Mouse (Mus musculus) MEL (cell line): ENCODE measurements around the gene H2-Q10. TPM values are rescaled to one million over a fixed set of nuclear protein-coding genes. Genes with fewer than 3 reads are reported as not detected.

Experiments used
- DNase-seq: peaks from one replicate; pipeline ENCODE4 v3.0.0; 2011; ENCODE audit warnings: low read depth, low spot score
- H3K27ac ChIP-seq: 2 replicates; pipeline ENCODE4 v1.5.1; 2012; ENCODE audit warnings: low read depth, mild to moderate bottlenecking, control low read depth, low read length, moderate library complexity; ENCODE audit not compliant: control insufficient read depth
- H3K27me3 ChIP-seq, 2 experiments: fragments of 150-350 bp in 1 of 2; sonication (generic) in 1 of 2; 2 replicates each; pipeline ENCODE4 v1.6.1; 2012; ENCODE audit warnings: low read length in 2 of 2, mild to moderate bottlenecking in 2 of 2, improper control_type of control experiment in 1 of 2, moderate library complexity in 1 of 2; ENCODE audit not compliant: insufficient read depth in 2 of 2, control insufficient read depth in 1 of 2
- H3K36me3 ChIP-seq, 2 experiments: 2 replicates each; pipeline ENCODE4 v1.6.1; 2012 to 2014; ENCODE audit warnings: low read length in 2 of 2, improper control_type of control experiment in 1 of 2, inconsistent platforms in 1 of 2, mild to moderate bottlenecking in 1 of 2; ENCODE audit not compliant: insufficient read depth in 2 of 2, control insufficient read depth in 1 of 2
- H3K4me1 ChIP-seq, 2 experiments: fragments of 150-350 bp in 1 of 2; sonication (generic) in 1 of 2; 2 replicates each; pipeline ENCODE4 v1.6.1; 2012; ENCODE audit warnings: low read length in 2 of 2, improper control_type of control experiment in 1 of 2, mild to moderate bottlenecking in 1 of 2; ENCODE audit not compliant: insufficient read depth in 2 of 2, control insufficient read depth in 1 of 2
- H3K4me3 ChIP-seq, 2 experiments: fragments of 150-350 bp in 1 of 2; sonication (generic) in 1 of 2; 2 replicates each; pipeline ENCODE4 v1.5.1; 2012; ENCODE audit warnings: low read depth in 2 of 2, low read length in 2 of 2, mild to moderate bottlenecking in 2 of 2, moderate library complexity in 2 of 2, control low read depth in 1 of 2, improper control_type of control experiment in 1 of 2; ENCODE audit not compliant: control insufficient read depth in 1 of 2, insufficient read depth in 1 of 2
- H3K79me2 ChIP-seq: 2 replicates; pipeline ENCODE4 v1.6.1; 2012; ENCODE audit warnings: mild to moderate bottlenecking, low read length, moderate library complexity; ENCODE audit not compliant: control insufficient read depth, poor library complexity, insufficient read depth
- H3K9ac ChIP-seq: 2 replicates; pipeline ENCODE4 v1.6.1; 2012; ENCODE audit warnings: low read depth, mild to moderate bottlenecking, control low read depth, low read length, moderate library complexity; ENCODE audit not compliant: control insufficient read depth, poor library complexity, severe bottlenecking
- H3K9me3 ChIP-seq: fragments of 150-350 bp; sonication (generic); replicated peaks from 2 replicates; pipeline ENCODE4 v1.6.1; 2012; ENCODE audit warnings: mild to moderate bottlenecking, low read length, improper control_type of control experiment, moderate library complexity; ENCODE audit not compliant: insufficient read depth
- BHLHE40 ChIP-seq: IDR thresholded peaks from 2 replicates; pipeline ENCODE4 v1.6.1; 2012; ENCODE audit warnings: low read depth, mild to moderate bottlenecking, inconsistent platforms, low read length, improper control_type of control experiment, borderline replicate concordance
- CHD1 ChIP-seq: IDR thresholded peaks from 2 replicates; pipeline ENCODE4 v1.6.1; 2012; ENCODE audit warnings: low read depth, mild to moderate bottlenecking, inconsistent platforms, low read length, improper control_type of control experiment
- CHD2 ChIP-seq: IDR thresholded peaks from 2 replicates; pipeline ENCODE4 v1.6.1; 2011; ENCODE audit warnings: low read length, improper control_type of control experiment
- E2F4 ChIP-seq: IDR thresholded peaks from 2 replicates; pipeline ENCODE4 v1.6.1; 2011; ENCODE audit warnings: low read depth, low read length, improper control_type of control experiment, borderline replicate concordance
- ELF1 ChIP-seq: IDR thresholded peaks from 2 replicates; pipeline ENCODE4 v1.6.1; 2014; ENCODE audit warnings: low read depth, mild to moderate bottlenecking, inconsistent platforms, low read length, improper control_type of control experiment, moderate library complexity
- EP300 ChIP-seq, 2 experiments: IDR thresholded peaks; 2 replicates each; pipeline ENCODE4 v1.6.1; 2011; ENCODE audit warnings: improper control_type of control experiment in 2 of 2, low read length in 2 of 2, low read depth in 1 of 2, mild to moderate bottlenecking in 1 of 2
- HCFC1 ChIP-seq: IDR thresholded peaks from 2 replicates; pipeline ENCODE4 v1.6.1; 2012; ENCODE audit warnings: low read depth, mild to moderate bottlenecking, inconsistent platforms, low read length, improper control_type of control experiment, moderate library complexity
- MAZ ChIP-seq: IDR thresholded peaks from 2 replicates; pipeline ENCODE4 v1.6.1; 2012; ENCODE audit warnings: low read depth, mild to moderate bottlenecking, inconsistent platforms, low read length, improper control_type of control experiment
- MXI1 ChIP-seq: IDR thresholded peaks from 2 replicates; pipeline ENCODE4 v1.6.1; 2011; ENCODE audit warnings: mild to moderate bottlenecking, low read depth, low read length, improper control_type of control experiment
- MYC ChIP-seq: IDR thresholded peaks from 2 replicates; pipeline ENCODE4 v1.6.1; 2011; ENCODE audit warnings: low read depth, mild to moderate bottlenecking, low read length, improper control_type of control experiment, moderate library complexity
- NELFE ChIP-seq: IDR thresholded peaks from 2 replicates; pipeline ENCODE4 v1.6.1; 2011; ENCODE audit warnings: low read depth, low read length, improper control_type of control experiment
- NRF1 ChIP-seq: IDR thresholded peaks from 2 replicates; pipeline ENCODE4 v1.6.1; 2014; ENCODE audit warnings: low read depth, mild to moderate bottlenecking, inconsistent platforms, low read length, improper control_type of control experiment, moderate library complexity; ENCODE audit not compliant: poor library complexity, insufficient read depth, severe bottlenecking
- POLR2A ChIP-seq, 2 experiments: IDR thresholded peaks; 2 replicates each; pipeline ENCODE4 v1.6.1; 2011 to 2012; ENCODE audit warnings: low read length in 2 of 2, mild to moderate bottlenecking in 2 of 2, control low read depth in 1 of 2, improper control_type of control experiment in 1 of 2, low read depth in 1 of 2, moderate library complexity in 1 of 2; ENCODE audit not compliant: control insufficient read depth in 1 of 2, insufficient read depth in 1 of 2, poor library complexity in 1 of 2
- POLR2AphosphoS2 ChIP-seq: IDR thresholded peaks from 2 replicates; pipeline ENCODE4 v1.6.1; 2011; ENCODE audit warnings: low read length, improper control_type of control experiment
- POLR2AphosphoS5 ChIP-seq: IDR thresholded peaks from 2 replicates; pipeline ENCODE4 v1.6.1; 2012; ENCODE audit warnings: low read depth, borderline replicate concordance, mild to moderate bottlenecking, inconsistent platforms, low read length, moderate library complexity, mixed read lengths
- RAD21 ChIP-seq: IDR thresholded peaks from 2 replicates; pipeline ENCODE4 v1.6.1; 2011; ENCODE audit warnings: mild to moderate bottlenecking, low read depth, low read length, improper control_type of control experiment
- RCOR1 ChIP-seq: IDR thresholded peaks from 2 replicates; pipeline ENCODE4 v1.6.1; 2012; ENCODE audit warnings: low read depth, mild to moderate bottlenecking, inconsistent platforms, low read length, improper control_type of control experiment
- SIN3A ChIP-seq: IDR thresholded peaks from 2 replicates; pipeline ENCODE4 v1.6.1; 2012; ENCODE audit warnings: low read length, improper control_type of control experiment, inconsistent platforms
- SMC3 ChIP-seq: IDR thresholded peaks from 2 replicates; pipeline ENCODE4 v1.6.1; 2011; ENCODE audit warnings: low read depth, low read length, improper control_type of control experiment
- USF1 ChIP-seq: IDR thresholded peaks from 2 replicates; pipeline ENCODE4 v1.6.1; 2014; ENCODE audit warnings: low read depth, mild to moderate bottlenecking, inconsistent platforms, low read length, improper control_type of control experiment, moderate library complexity
- ZC3H11A ChIP-seq: IDR thresholded peaks from 2 replicates; pipeline ENCODE4 v1.6.1; 2012; ENCODE audit warnings: low read depth, mild to moderate bottlenecking, inconsistent platforms, low read length, improper control_type of control experiment
- ZKSCAN1 ChIP-seq: IDR thresholded peaks from 2 replicates; pipeline ENCODE4 v1.6.1; 2012; ENCODE audit warnings: low read depth, mild to moderate bottlenecking, inconsistent platforms, low read length, improper control_type of control experiment, moderate library complexity
- polyA plus RNA-seq, 2 experiments: library from polyadenylated mRNA; stranded (reverse) in 1 of 2; unstranded in 1 of 2; fragments of >175 nt in 1 of 2; fragments of >200 nt in 1 of 2; gene quantifications; 2 replicates each; pipeline versions ENCODE4 v1.2.1 to v1.2.4; 2012; ENCODE audit warnings: low replicate concordance in 2 of 2, low read depth in 1 of 2; ENCODE audit not compliant: insufficient read length in 2 of 2, insufficient read depth in 1 of 2, missing spikeins in 1 of 2
- total RNA-seq: library from RNA; depleted of rRNA; stranded (reverse); fragments of 300-350 nt; gene quantifications from 2 replicates; pipeline ENCODE4 v1.2.3, GENCODE M21; 2012

The H2-Q10 gene
- total and polyA plus RNA-seq, 3 experiments = 0.15 to 8.9 TPM; not detected in 1

- Histone ChIP-seq H3K79me2 (peaks cover 2% of the 10 kb centered on the region; the same call in 1 of the 2 replicates), H3K9ac (peak within 1 kb of the TSS; percentile 83), H3K9me3 (no peaks in the 10 kb centered on the region), H3K27ac (peak within 1 kb of the TSS; percentile 26), H3K27me3 (no peaks in the 10 kb centered on the region), H3K4me3 (peak within 1 kb of the TSS; percentile 69 to 79), H3K4me1 (peaks cover 0 to 5% of the 10 kb centered on the region in 2 experiments; a peak in 2 of 4 replicates), H3K36me3 (no peaks in the 10 kb centered on the region)
- TF ChIP-seq CHD2 = peak; percentile 26; the same call in 1 of the 2 replicates
- TF ChIP-seq POLR2AphosphoS5 = no peak
- TF ChIP-seq NRF1 = peak; percentile 77
- no peak for TF ChIP-seq ZC3H11A
- no peak for TF ChIP-seq RCOR1
- TF ChIP-seq SMC3 = no peak
- no peak for TF ChIP-seq BHLHE40
- peak; percentile 95 for TF ChIP-seq E2F4
- TF ChIP-seq MAZ = peak; percentile 70; the same call in 1 of the 2 replicates
- TF ChIP-seq NELFE = peak; percentile 33
- TF ChIP-seq HCFC1 = peak; percentile 79
- TF ChIP-seq SIN3A = peak; percentile 82; the same call in 1 of the 2 replicates
- TF ChIP-seq EP300 (IDR thresholded peaks at IDR 0.05; ENCODE audit: low read depth in 1 of 2, low read length in 2 of 2) = no peak
- peak; percentile 59; the same call in 1 of the 2 replicates for TF ChIP-seq MXI1
- peak; percentile 93 for TF ChIP-seq ELF1
- peak; percentile 49 to 52; a peak in 1 of 4 replicates for TF ChIP-seq POLR2A (IDR thresholded peaks at IDR 0.05; ENCODE audit: control insufficient read depth in 1 of 2, insufficient read depth in 1 of 2, low read depth in 1 of 2, low read length in 2 of 2, poor library complexity in 1 of 2)
- TF ChIP-seq RAD21 = no peak
- DNase-seq = peak; percentile 99
Observed at GRCm38 (mm10) chr17:35516652-35517500, 47.0 kb downstream of the H2-Q10 start, which contains the start of the genes Tcf19 and Cchcr1. TSS of gene Tcf19 (minus strand) at chr17:35516824. TSS of gene Cchcr1 (plus strand) at chr17:35517100.

GRCm38 (mm10) chr17:35517526-35517925 lies 47.6 kb downstream of the H2-Q10 start:
- no peak for TF ChIP-seq USF1
- TF ChIP-seq POLR2AphosphoS2 = no peak
- TF ChIP-seq MYC = no peak
- no peak for TF ChIP-seq CHD1
- no peak for TF ChIP-seq ZKSCAN1
- Histone ChIP-seq H3K27me3 (no peaks in the 10 kb centered on the region), H3K9ac (peak overlapping the region; percentile 83), H3K79me2 (peaks cover 2% of the 10 kb centered on the region; the same call in 1 of the 2 replicates), H3K27ac (peak overlapping the region; percentile 17), H3K36me3 (no peaks in the 10 kb centered on the region), H3K4me3 (peak overlapping the region; percentile 69 to 71), H3K9me3 (no peaks in the 10 kb centered on the region), H3K4me1 (peaks cover 0 to 5% of the 10 kb centered on the region in 2 experiments; a peak in 2 of 4 replicates)
- DNase-seq = peak; percentile 34
